Mouse (Mus musculus): ENCODE measurements at regions not wholly inside any gene's neighbourhood (a gene's known extent, or its start where the extent isn't known, plus 50 kb on each side); places are given as distances from the start of the nearest gene placed in this dataset.

GRCm38 (mm10) chr9:30191119-30191518 is 228.2 kb upstream of the Ntm start:
- H3K9ac ChIP-seq (ENCODE audit: low read length) = no peak overlapping the region
- no peak overlapping the region for H3K4me3 ChIP-seq (ENCODE audit: low read depth, low read length)
- no peaks in the 10 kb centered on the region for H3K4me1 ChIP-seq (ENCODE audit: control insufficient read depth, insufficient read depth, low read length)
- H3K27me3 ChIP-seq (ENCODE audit: control insufficient read depth, insufficient read depth, low read length) = no peaks in the 10 kb centered on the region
- H3K9me3 ChIP-seq (ENCODE audit: control insufficient read depth, low read length) = no peaks in the 10 kb centered on the region
- H3K4me2 ChIP-seq = no peak overlapping the region
- no peak for ATAC-seq (ENCODE audit: low FRiP score)
- H3K27ac ChIP-seq (ENCODE audit: low read depth, low read length) = no peak overlapping the region
- no peak for DNase-seq (ENCODE audit: low spot score, missing footprints)
- H3K36me3 ChIP-seq (ENCODE audit: control insufficient read depth, insufficient read depth, low read length) = no peaks in the 10 kb centered on the region

- Histone ChIP-seq H3K4me1 (ENCODE audit: control insufficient read depth, insufficient read depth, low read length) (no peaks in the 10 kb centered on the region), H3K9ac (ENCODE audit: low read length) (no peak overlapping the region), H3K4me3 (ENCODE audit: low read depth, low read length) (no peak overlapping the region), H3K27ac (ENCODE audit: low read depth, low read length) (no peak overlapping the region), H3K4me2 (no peak overlapping the region), H3K36me3 (ENCODE audit: control insufficient read depth, insufficient read depth, low read length) (no peaks in the 10 kb centered on the region), H3K27me3 (ENCODE audit: control insufficient read depth, insufficient read depth, low read length) (no peaks in the 10 kb centered on the region), H3K9me3 (ENCODE audit: control insufficient read depth, low read length) (no peaks in the 10 kb centered on the region)
- ATAC-seq (ENCODE audit: low FRiP score) (no peak), DNase-seq (ENCODE audit: low spot score, missing footprints) (no peak)
These were observed 229.0 kb upstream of the Ntm start for GRCm38 (mm10) chr9:30191902-30192301.

- 75% methylated on average over 3 of the region's 3 CpGs for WGBS
- DNase-seq (ENCODE audit: low spot score, missing footprints) (no peak), ATAC-seq (ENCODE audit: low FRiP score) (no peak)
- Histone ChIP-seq H3K4me3 (ENCODE audit: low read depth, low read length) (no peak overlapping the region), H3K27ac (ENCODE audit: low read depth, low read length) (no peak overlapping the region), H3K9me3 (ENCODE audit: control insufficient read depth, low read length) (no peaks in the 10 kb centered on the region), H3K9ac (ENCODE audit: low read length) (no peak overlapping the region), H3K27me3 (ENCODE audit: control insufficient read depth, insufficient read depth, low read length) (no peaks in the 10 kb centered on the region), H3K36me3 (ENCODE audit: control insufficient read depth, insufficient read depth, low read length) (no peaks in the 10 kb centered on the region), H3K4me2 (no peak overlapping the region), H3K4me1 (ENCODE audit: control insufficient read depth, insufficient read depth, low read length) (no peaks in the 10 kb centered on the region)
These were observed 231.9 kb upstream of the Ntm start for GRCm38 (mm10) chr9:30194866-30195265.

- WGBS = 96% methylated on average over 3 of the region's 3 CpGs
- H3K36me3 ChIP-seq (ENCODE audit: control insufficient read depth, insufficient read depth, low read length) = no peaks in the 10 kb centered on the region
- ATAC-seq (ENCODE audit: low FRiP score) = no peak
These were observed 224.5 kb upstream of the Snx19 start for GRCm38 (mm10) chr9:30202411-30202810.

GRCm38 (mm10) chr9:30207631-30208030 is 219.3 kb upstream of the Snx19 start:
- DNase-seq (ENCODE audit: low spot score, missing footprints) (no peak), ATAC-seq (ENCODE audit: low FRiP score) (no peak)
- Histone ChIP-seq H3K9ac (ENCODE audit: low read length) (no peak overlapping the region), H3K4me3 (ENCODE audit: low read depth, low read length) (no peak overlapping the region), H3K9me3 (ENCODE audit: control insufficient read depth, low read length) (no peaks in the 10 kb centered on the region), H3K27ac (ENCODE audit: low read depth, low read length) (no peak overlapping the region), H3K4me1 (ENCODE audit: control insufficient read depth, insufficient read depth, low read length) (no peaks in the 10 kb centered on the region), H3K4me2 (no peak overlapping the region), H3K36me3 (ENCODE audit: control insufficient read depth, insufficient read depth, low read length) (no peaks in the 10 kb centered on the region), H3K27me3 (ENCODE audit: control insufficient read depth, insufficient read depth, low read length) (no peaks in the 10 kb centered on the region)
- 88% methylated on average over 4 of the region's 4 CpGs for WGBS

More at GRCm38 (mm10) chr9:30202411-30202810, 224.5 kb upstream of the Snx19 start:
- H3K9ac ChIP-seq (ENCODE audit: low read length) = no peak overlapping the region
- H3K4me1 ChIP-seq (ENCODE audit: control insufficient read depth, insufficient read depth, low read length) = no peaks in the 10 kb centered on the region
- DNase-seq (ENCODE audit: low spot score, missing footprints) = no peak
- no peak overlapping the region for H3K4me2 ChIP-seq
- H3K27me3 ChIP-seq (ENCODE audit: control insufficient read depth, insufficient read depth, low read length) = no peaks in the 10 kb centered on the region
- H3K4me3 ChIP-seq (ENCODE audit: low read depth, low read length) = no peak overlapping the region
- H3K9me3 ChIP-seq (ENCODE audit: control insufficient read depth, low read length) = no peaks in the 10 kb centered on the region
- H3K27ac ChIP-seq (ENCODE audit: low read depth, low read length) = no peak overlapping the region

GRCm38 (mm10) chr9:30209806-30210205 is 217.1 kb upstream of the Snx19 start:
- 27% methylated on average over 1 of the region's 1 CpGs for WGBS
- H3K4me3 ChIP-seq (ENCODE audit: low read depth, low read length) = no peak overlapping the region
- DNase-seq (ENCODE audit: low spot score, missing footprints) (no peak), ATAC-seq (ENCODE audit: low FRiP score) (no peak)
- H3K4me2 ChIP-seq = no peak overlapping the region
- H3K36me3 ChIP-seq (ENCODE audit: control insufficient read depth, insufficient read depth, low read length) = no peaks in the 10 kb centered on the region
- no peaks in the 10 kb centered on the region for H3K27me3 ChIP-seq (ENCODE audit: control insufficient read depth, insufficient read depth, low read length)
- no peaks in the 10 kb centered on the region for H3K4me1 ChIP-seq (ENCODE audit: control insufficient read depth, insufficient read depth, low read length)
- H3K9ac ChIP-seq (ENCODE audit: low read length) = no peak overlapping the region
- H3K27ac ChIP-seq (ENCODE audit: low read depth, low read length) = no peak overlapping the region
- no peaks in the 10 kb centered on the region for H3K9me3 ChIP-seq (ENCODE audit: control insufficient read depth, low read length)

GRCm38 (mm10) chr9:30212471-30213075 is 214.3 kb upstream of the Snx19 start:
- WGBS = 85% methylated on average over 3 of the region's 3 CpGs

GRCm38 (mm10) chr9:30234501-30235163 is 192.3 kb upstream of the Snx19 start:
- no peak for ATAC-seq (ENCODE audit: low FRiP score)
- no peak overlapping the region for H3K27ac ChIP-seq (ENCODE audit: low read depth, low read length)
- 81% methylated on average over 8 of the region's 8 CpGs for WGBS

More at GRCm38 (mm10) chr9:30212471-30213075, 214.3 kb upstream of the Snx19 start:
- Histone ChIP-seq H3K4me2 (no peak overlapping the region), H3K4me3 (ENCODE audit: low read depth, low read length) (no peak overlapping the region), H3K4me1 (ENCODE audit: control insufficient read depth, insufficient read depth, low read length) (no peaks in the 10 kb centered on the region), H3K36me3 (ENCODE audit: control insufficient read depth, insufficient read depth, low read length) (no peaks in the 10 kb centered on the region), H3K9ac (ENCODE audit: low read length) (no peak overlapping the region), H3K27me3 (ENCODE audit: control insufficient read depth, insufficient read depth, low read length) (no peaks in the 10 kb centered on the region), H3K9me3 (ENCODE audit: control insufficient read depth, low read length) (no peaks in the 10 kb centered on the region), H3K27ac (ENCODE audit: low read depth, low read length) (no peak overlapping the region)
- no peak for ATAC-seq (ENCODE audit: low FRiP score)
- no peak for DNase-seq (ENCODE audit: low spot score, missing footprints)

GRCm38 (mm10) chr9:30235791-30236190 is 191.1 kb upstream of the Snx19 start:
- Histone ChIP-seq H3K36me3 (ENCODE audit: control insufficient read depth, insufficient read depth, low read length) (no peaks in the 10 kb centered on the region), H3K27me3 (ENCODE audit: control insufficient read depth, insufficient read depth, low read length) (no peaks in the 10 kb centered on the region), H3K4me1 (ENCODE audit: control insufficient read depth, insufficient read depth, low read length) (no peaks in the 10 kb centered on the region; the same call in 1 of the 2 replicates), H3K4me3 (ENCODE audit: low read depth, low read length) (no peak overlapping the region), H3K9ac (ENCODE audit: low read length) (no peak overlapping the region), H3K9me3 (ENCODE audit: control insufficient read depth, low read length) (no peaks in the 10 kb centered on the region), H3K27ac (ENCODE audit: low read depth, low read length) (no peak overlapping the region), H3K4me2 (no peak overlapping the region)
- ATAC-seq (ENCODE audit: low FRiP score) = no peak
- 86% methylated on average over 3 of the region's 3 CpGs for WGBS
- DNase-seq (ENCODE audit: low spot score, missing footprints) = no peak

More at GRCm38 (mm10) chr9:30234501-30235163, 192.3 kb upstream of the Snx19 start:
- no peaks in the 10 kb centered on the region for H3K4me1 ChIP-seq (ENCODE audit: control insufficient read depth, insufficient read depth, low read length)
- H3K27me3 ChIP-seq (ENCODE audit: control insufficient read depth, insufficient read depth, low read length) = no peaks in the 10 kb centered on the region
- no peak overlapping the region for H3K4me3 ChIP-seq (ENCODE audit: low read depth, low read length)
- no peaks in the 10 kb centered on the region for H3K9me3 ChIP-seq (ENCODE audit: control insufficient read depth, low read length)
- no peak overlapping the region for H3K4me2 ChIP-seq
- H3K9ac ChIP-seq (ENCODE audit: low read length) = no peak overlapping the region
- H3K36me3 ChIP-seq (ENCODE audit: control insufficient read depth, insufficient read depth, low read length) = no peaks in the 10 kb centered on the region
- no peak for DNase-seq (ENCODE audit: low spot score, missing footprints)
